Comparison of ENCODE assay signal across 9 mouse cellular contexts in the genomic region with DNA sequence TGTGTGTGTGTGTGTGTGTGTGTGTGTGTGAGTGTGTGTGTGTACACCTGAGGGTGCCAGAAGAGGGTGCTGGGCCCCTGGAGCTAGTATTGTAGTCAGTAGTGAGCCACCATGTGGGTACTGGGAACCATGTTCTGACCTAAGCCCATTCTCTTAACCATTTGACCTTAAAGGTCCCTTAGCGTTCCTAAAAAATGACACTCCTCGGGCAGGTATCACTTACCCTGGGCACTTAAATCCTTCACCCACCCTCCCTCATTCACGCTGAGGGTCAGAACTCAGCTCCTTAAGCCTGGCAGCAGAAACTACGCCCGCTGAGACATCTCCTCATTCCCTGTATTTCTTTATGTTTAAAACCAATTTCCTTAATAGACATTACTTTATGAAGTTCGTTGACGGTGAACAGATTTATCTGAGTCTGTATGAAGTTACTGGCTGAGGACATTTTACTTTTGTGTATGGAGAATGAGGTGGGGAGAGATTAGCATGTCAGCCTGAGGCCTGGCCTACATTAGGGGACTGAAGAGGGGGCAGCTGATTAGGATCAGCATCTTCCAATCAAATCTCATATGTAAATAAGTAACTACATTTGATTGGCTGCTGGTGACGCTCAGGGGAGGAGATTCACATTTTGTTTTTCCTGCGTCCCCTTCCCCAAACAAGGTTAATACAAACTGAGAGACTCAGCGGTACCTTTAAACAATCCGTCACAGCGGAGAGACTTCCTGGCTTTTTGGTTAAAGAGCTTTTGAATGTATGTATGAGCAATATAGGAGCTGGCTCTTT.
A peak's percentile ranks its signal among the peaks of the same experiment; 100 is the strongest.
DNase-seq lines count a peak whose midpoint lies in the region; ATAC-seq lines count a peak whose summit lies in the region.
"Had no signal": no experiment of that assay in that cellular context is flagged by ENCODE, and none has a peak within 500 bp of the region (broad histone marks: within the 10 kb centered on the region; RNA-seq: fewer than 3 reads in every experiment).

No protein-coding gene starts in this region.

- WGBS in heart, embryonic 11.5 days (ENCODE audit: insufficient replicate concordance): 40% methylated on average over 12 of the region's 12 CpGs
- 51% methylated on average over 12 of the region's 12 CpGs for WGBS in hindbrain, embryonic 15.5 days
- WGBS in midbrain, embryonic 14.5 days: 47% methylated on average over 12 of the region's 12 CpGs

- H3K9ac ChIP-seq in heart, embryonic 11.5 days (ENCODE audit: low read depth, low read length): no peak overlapping the region
- no peak overlapping the region for H3K9ac ChIP-seq in hindbrain, embryonic 15.5 days
- no peak overlapping the region for H3K9ac ChIP-seq in midbrain, embryonic 14.5 days (replicated peaks; ENCODE audit: low read length)

- H3K4me2 ChIP-seq in heart, embryonic 11.5 days: peak overlapping the region; percentile 39; the same call in 1 of the 2 replicates
- peak overlapping the region; percentile 47 for H3K4me2 ChIP-seq in hindbrain, embryonic 15.5 days
- H3K4me2 ChIP-seq in midbrain, embryonic 14.5 days (ENCODE audit: low read length): peak overlapping the region; percentile 45

- no peak for ATAC-seq in heart, embryonic 11.5 days (replicated peaks; ENCODE audit: insufficient number of reproducible peaks, low FRiP score, low TSS enrichment)
- ATAC-seq in hindbrain, embryonic 15.5 days (ENCODE audit: low FRiP score, low read depth): peak; percentile 61; the same call in 1 of the 2 replicates
- ATAC-seq in midbrain, embryonic 14.5 days (ENCODE audit: low FRiP score, low TSS enrichment): peak; percentile 68; the same call in 1 of the 2 replicates
- no peak for ATAC-seq in granulocyte monocyte progenitor cell, adult 5-6 weeks (replicated peaks; ENCODE audit: poor library complexity, severe bottlenecking)

- no peaks in the 10 kb centered on the region for H3K27me3 ChIP-seq in heart, embryonic 11.5 days (ENCODE audit: control insufficient read depth, insufficient read depth, low read length)
- H3K27me3 ChIP-seq in hindbrain, embryonic 15.5 days: no peaks in the 10 kb centered on the region
- H3K27me3 ChIP-seq in midbrain, embryonic 14.5 days (ENCODE audit: control insufficient read depth, insufficient read depth, low read length): no peaks in the 10 kb centered on the region

- H3K36me3 ChIP-seq in heart, embryonic 11.5 days (ENCODE audit: control insufficient read depth, insufficient read depth, low read length): no peaks in the 10 kb centered on the region
- no peaks in the 10 kb centered on the region for H3K36me3 ChIP-seq in hindbrain, embryonic 15.5 days
- no peaks in the 10 kb centered on the region for H3K36me3 ChIP-seq in midbrain, embryonic 14.5 days (ENCODE audit: control insufficient read depth, insufficient read depth, low read length)

- no peaks in the 10 kb centered on the region for H3K9me3 ChIP-seq in heart, embryonic 11.5 days (replicated peaks; ENCODE audit: control insufficient read depth, low read length)
- H3K9me3 ChIP-seq in hindbrain, embryonic 15.5 days: no peaks in the 10 kb centered on the region
- H3K9me3 ChIP-seq in midbrain, embryonic 14.5 days (ENCODE audit: control insufficient read depth, low read length): no peaks in the 10 kb centered on the region

- H3K4me3 ChIP-seq in heart, embryonic 11.5 days (ENCODE audit: low read depth, low read length): no peak overlapping the region
- H3K4me3 ChIP-seq in hindbrain, embryonic 15.5 days: peak overlapping the region; percentile 17
- 0 out of 2 replicates have a peak overlapping the region, but pooled peaks have one; percentile 19 for H3K4me3 ChIP-seq in midbrain, embryonic 14.5 days (replicated peaks; ENCODE audit: low read depth, low read length)

- DNase-seq in heart, postnatal 4 days: no peak
- DNase-seq in embryo, embryonic 11 days: peak; percentile 71
- DNase-seq in midbrain, embryonic 14.5 days: peak; percentile 64
- DNase-seq in cerebellum, postnatal 4 days (ENCODE audit: low spot score in 2 of 2): no peak
- no peak for DNase-seq in urinary bladder, postnatal 25 days (ENCODE audit: low spot score)
- DNase-seq: thymus, postnatal 25 days had no signal

- H3K27ac ChIP-seq in heart, embryonic 11.5 days (ENCODE audit: low read depth, low read length): no peak overlapping the region
- no peak overlapping the region for H3K27ac ChIP-seq in hindbrain, embryonic 15.5 days (replicated peaks)
- H3K27ac ChIP-seq in midbrain, embryonic 14.5 days (replicated peaks; ENCODE audit: low read depth, low read length): no peak overlapping the region

- H3K4me1 ChIP-seq in heart, embryonic 11.5 days (ENCODE audit: control insufficient read depth, insufficient read depth, low read length): no peaks in the 10 kb centered on the region
- H3K4me1 ChIP-seq in hindbrain, embryonic 15.5 days (replicated peaks): 0 out of 2 replicates have a peak, but pooled peaks cover 3% of the 10 kb centered on the region
- H3K4me1 ChIP-seq in midbrain, embryonic 14.5 days (ENCODE audit: control insufficient read depth, insufficient read depth, low read length): no peaks in the 10 kb centered on the region

Comparison
In these comparisons a context has a peak if more than half of its experiments do, and no peak if none do; other contexts are left out.
1. ATAC-seq: peak in hindbrain, embryonic 15.5 days (single experiment) and midbrain, embryonic 14.5 days (single experiment); none in heart, embryonic 11.5 days (single experiment) and granulocyte monocyte progenitor cell, adult 5-6 weeks (single experiment).
2. DNase-seq: peak in embryo, embryonic 11 days (single experiment) and midbrain, embryonic 14.5 days (single experiment); none in heart, postnatal 4 days (single experiment), cerebellum, postnatal 4 days (0 of 2) and urinary bladder, postnatal 25 days (single experiment).
3. Peak in every context shown above with its lines, with median percentiles within 50 percentile points of each other: H3K4me2 ChIP-seq.